Mouse (Mus musculus) forebrain, postnatal 0 days (tissue): Measurements from ENCODE around the gene Cd47. TPM values are rescaled to one million over a fixed set of nuclear protein-coding genes. Genes with fewer than 3 reads are reported as not detected.
A peak's percentile ranks its signal among the peaks of the same experiment; 100 is the strongest.
"Not testable (repeated sequence)": the region's sequence is repeated elsewhere in the genome, so short reads cannot be mapped to it uniquely, and the experiment has no call there.

ENCODE experiments used
- ATAC-seq: fragments of 200-750 bp; cut with Nextera tagmentation; 2 replicates; pipeline ENCODE4 v1.8.0; 2017; ENCODE audit warnings: mild to moderate bottlenecking, moderate library complexity
- DNase-seq: peaks from one replicate; pipeline ENCODE4 v3.0.0-alpha.2; 2015
- H3K27ac ChIP-seq: fragments of 300-500 bp; sonication (generic); 2 replicates; pipeline ENCODE4 v1.5.1; 2014; ENCODE audit warnings: low read depth, mild to moderate bottlenecking, antibody characterized with exemption, low read length, moderate library complexity, mixed read lengths
- H3K27me3 ChIP-seq: fragments of 300-500 bp; sonication (generic); 2 replicates; pipeline ENCODE4 v1.6.1; 2014; ENCODE audit warnings: mild to moderate bottlenecking, low read length, mixed read lengths; ENCODE audit not compliant: insufficient read depth
- H3K36me3 ChIP-seq: fragments of 300-500 bp; sonication (generic); 2 replicates; pipeline ENCODE4 v1.6.1; 2014; ENCODE audit warnings: mild to moderate bottlenecking, moderate library complexity; ENCODE audit not compliant: insufficient read depth
- H3K4me1 ChIP-seq: fragments of 300-500 bp; sonication (generic); 2 replicates; pipeline ENCODE4 v1.6.1; 2014; ENCODE audit warnings: antibody characterized with exemption; ENCODE audit not compliant: insufficient read depth
- H3K4me2 ChIP-seq: fragments of 300-500 bp; sonication (generic); 2 replicates; pipeline ENCODE4 v1.6.1; 2014; ENCODE audit warnings: low read depth, mild to moderate bottlenecking, moderate library complexity
- H3K4me3 ChIP-seq: fragments of 300-500 bp; sonication (generic); 2 replicates; pipeline ENCODE4 v1.5.1; 2014; ENCODE audit warnings: low read depth, low read length, mixed read lengths
- H3K9ac ChIP-seq: fragments of 300-500 bp; sonication (generic); 2 replicates; pipeline ENCODE4 v1.6.1; 2014; ENCODE audit warnings: mild to moderate bottlenecking
- H3K9me3 ChIP-seq: fragments of 300-500 bp; sonication (generic); 2 replicates; pipeline ENCODE4 v1.6.1; 2016; ENCODE audit warnings: low read length
- CTCF ChIP-seq: sonication (generic); IDR thresholded peaks from 2 replicates; pipeline ENCODE4 v1.5.1; 2016; ENCODE audit warnings: antibody characterized with exemption, control low read depth, low read depth
- WGBS: fragments of 180-500 bp; shearing (Covaris S2); extraction: QIAGEN DNeasy Blood & Tissue Kit; methylation state at CpG from one replicate; pipeline ENCODE4 v1.1.7; 2014; 5-methylcytosine and 5-hydroxymethylcytosine counted together
- polyA plus RNA-seq: library from polyadenylated mRNA; unstranded; fragments of >200 nt; fragmentation: Nextera tagmentation; extraction: Ambion mirVana; gene quantifications from 2 replicates; pipeline ENCODE4 v1.2.1, GENCODE M21; 2015
- total RNA-seq: library from RNA; depleted of rRNA; stranded (reverse); fragments of >200 nt; gene quantifications from 2 replicates; pipeline ENCODE4 v1.2.3, GENCODE M21; 2014

Cd47 gene
- total and polyA plus RNA-seq, 2 experiments from 2014 or later = 47.3 to 210 TPM

DNA sequence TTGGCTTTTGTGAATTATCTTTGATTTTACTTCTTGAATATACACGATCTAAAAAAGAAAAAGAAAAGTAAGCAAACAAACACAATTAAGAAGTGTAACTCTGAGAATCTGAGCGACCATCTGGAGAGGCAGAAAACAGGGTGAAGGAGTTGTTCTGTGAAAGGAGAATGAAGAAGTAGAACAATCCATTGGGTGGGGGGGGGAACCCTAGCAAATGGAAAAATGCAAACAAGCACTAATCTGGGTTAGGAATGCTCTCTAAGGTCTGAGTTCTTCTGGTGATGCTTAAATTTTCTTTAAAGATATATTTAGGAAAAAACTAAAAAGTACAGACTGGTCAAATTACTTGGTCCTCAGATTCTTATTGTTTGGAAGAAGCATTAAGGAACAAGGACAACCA lies 11.6 kb downstream of the Cd47 start:
- 68% methylated on average over 2 of the region's 2 CpGs for WGBS
- ATAC-seq (no peak), DNase-seq (no peak)
- Histone ChIP-seq H3K9me3 (no peaks in the 10 kb centered on the region), H3K36me3 (no peaks in the 10 kb centered on the region), H3K27me3 (no peaks in the 10 kb centered on the region), H3K4me3 (no peak overlapping the region), H3K9ac (no peak overlapping the region), H3K4me1 (no peaks in the 10 kb centered on the region), H3K4me2 (no peak overlapping the region), H3K27ac (no peak overlapping the region)
- no peak for TF ChIP-seq CTCF

DNA sequence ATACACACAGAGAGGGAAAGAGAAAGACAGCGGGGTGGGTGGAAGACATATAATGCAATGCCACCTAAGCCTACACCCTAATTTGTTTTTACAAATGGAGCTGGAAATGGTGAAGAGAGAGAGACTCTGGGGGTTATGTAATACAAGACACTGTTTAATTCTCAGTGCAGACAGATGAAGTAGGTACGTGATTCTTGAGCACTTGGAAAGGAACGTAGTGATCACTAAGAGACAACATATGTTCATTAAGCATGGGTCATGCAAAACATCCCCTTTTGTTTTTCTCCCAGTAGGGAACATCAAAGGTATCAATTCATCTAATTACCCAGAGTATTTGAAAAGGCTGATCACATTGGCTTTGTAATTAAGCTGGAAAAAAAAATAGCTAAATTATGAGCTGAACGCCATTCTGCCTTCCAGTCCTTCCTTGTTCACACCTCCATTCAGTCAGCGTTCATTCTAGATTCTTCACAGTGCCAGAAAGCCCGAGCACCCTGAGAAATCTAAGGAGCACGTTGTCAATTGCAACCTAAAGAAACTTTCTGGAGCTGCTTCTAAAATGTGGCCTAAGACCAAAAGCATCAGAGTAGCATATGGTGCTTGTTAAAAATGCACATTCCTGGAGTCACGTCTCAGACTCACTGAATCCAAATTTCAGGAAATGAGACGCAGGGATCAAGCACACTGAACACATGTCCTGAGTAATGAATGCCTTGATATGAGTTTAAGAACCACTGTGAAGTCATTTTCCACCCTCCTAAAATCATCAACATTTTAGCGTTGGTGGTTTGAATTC lies 12.7 kb downstream of the Cd47 start:
- Histone ChIP-seq H3K4me2 (no peak overlapping the region), H3K36me3 (no peaks in the 10 kb centered on the region), H3K9me3 (no peaks in the 10 kb centered on the region), H3K27ac (no peak overlapping the region), H3K9ac (no peak overlapping the region), H3K27me3 (no peaks in the 10 kb centered on the region), H3K4me3 (no peak overlapping the region), H3K4me1 (no peaks in the 10 kb centered on the region)
- DNase-seq (peak; percentile 17), ATAC-seq (peak; percentile 29; the same call in 1 of the 2 replicates)
- whole genome bisulfite sequencing = 45% methylated on average over 10 of the region's 10 CpGs
- TF ChIP-seq CTCF = no peak

- no peaks in the 10 kb centered on the region for H3K9me3 ChIP-seq
- WGBS = 81% methylated on average over 4 of the region's 4 CpGs
- TF ChIP-seq CTCF = no peak
These were observed 14.1 kb downstream of the Cd47 start for GRCm38 (mm10) chr16:49814419-49814818.

GRCm38 (mm10) chr16:49816889-49817288 lies 16.6 kb downstream of the Cd47 start:
- no peaks in the 10 kb centered on the region for H3K36me3 ChIP-seq
- no peak overlapping the region for H3K27ac ChIP-seq
- H3K9ac ChIP-seq = no peak overlapping the region
- no peaks in the 10 kb centered on the region for H3K27me3 ChIP-seq
- TF ChIP-seq CTCF = no peak
- no peaks in the 10 kb centered on the region for H3K4me1 ChIP-seq
- H3K9me3 ChIP-seq = no peaks in the 10 kb centered on the region
- no peak overlapping the region for H3K4me3 ChIP-seq
- H3K4me2 ChIP-seq = no peak overlapping the region
- ATAC-seq (no peak), DNase-seq (no peak)
- whole genome bisulfite sequencing = 88% methylated on average over 3 of the region's 3 CpGs

More at GRCm38 (mm10) chr16:49814419-49814818, 14.1 kb downstream of the Cd47 start:
- H3K4me1 ChIP-seq = no peaks in the 10 kb centered on the region
- H3K4me3 ChIP-seq = no peak overlapping the region
- ATAC-seq = no peak
- no peak overlapping the region for H3K4me2 ChIP-seq
- no peaks in the 10 kb centered on the region for H3K36me3 ChIP-seq
- no peak for DNase-seq
- H3K9ac ChIP-seq = no peak overlapping the region
- no peaks in the 10 kb centered on the region for H3K27me3 ChIP-seq
- no peak overlapping the region for H3K27ac ChIP-seq

- WGBS = 89% methylated on average over 5 of the region's 5 CpGs
- no peaks in the 10 kb centered on the region for H3K27me3 ChIP-seq
- no peaks in the 10 kb centered on the region for H3K9me3 ChIP-seq
- no peaks in the 10 kb centered on the region for H3K36me3 ChIP-seq
- H3K9ac ChIP-seq = no peak overlapping the region
- DNase-seq = no peak
- no peak overlapping the region for H3K4me3 ChIP-seq
- H3K27ac ChIP-seq = no peak overlapping the region
- no peak for ATAC-seq
- H3K4me2 ChIP-seq = no peak overlapping the region
- no peak for TF ChIP-seq CTCF
- H3K4me1 ChIP-seq = no peaks in the 10 kb centered on the region
These were observed 17.8 kb downstream of the Cd47 start for GRCm38 (mm10) chr16:49818146-49818545.

- Histone ChIP-seq H3K9me3 (no peaks in the 10 kb centered on the region), H3K4me1 (no peaks in the 10 kb centered on the region), H3K27ac (no peak overlapping the region), H3K36me3 (no peaks in the 10 kb centered on the region), H3K27me3 (no peaks in the 10 kb centered on the region), H3K4me2 (no peak overlapping the region), H3K9ac (no peak overlapping the region), H3K4me3 (no peak overlapping the region)
- no peak for ATAC-seq
- 86% methylated on average over 6 of the region's 6 CpGs for WGBS
- TF ChIP-seq CTCF = no peak
- no peak for DNase-seq
These were observed 18.3 kb downstream of the Cd47 start for GRCm38 (mm10) chr16:49818627-49819026.

GRCm38 (mm10) chr16:49819494-49819893 lies 19.2 kb downstream of the Cd47 start:
- Histone ChIP-seq H3K9ac (no peak overlapping the region), H3K9me3 (no peaks in the 10 kb centered on the region), H3K36me3 (no peaks in the 10 kb centered on the region), H3K4me1 (no peaks in the 10 kb centered on the region), H3K4me3 (no peak overlapping the region), H3K27ac (no peak overlapping the region), H3K4me2 (no peak overlapping the region), H3K27me3 (no peaks in the 10 kb centered on the region)
- DNase-seq (no peak), ATAC-seq (no peak)
- no peak for TF ChIP-seq CTCF
- 83% methylated on average over 3 of the region's 3 CpGs for WGBS

- WGBS = 71% methylated on average over 3 of the region's 3 CpGs
These were observed 30.6 kb downstream of the Cd47 start for GRCm38 (mm10) chr16:49830911-49831310.

More at GRCm38 (mm10) chr16:49830911-49831310, 30.6 kb downstream of the Cd47 start:
- H3K36me3 ChIP-seq, H3K4me1 ChIP-seq, H3K9ac ChIP-seq, H3K9me3 ChIP-seq, H3K4me2 ChIP-seq, DNase-seq, H3K27me3 ChIP-seq, H3K27ac ChIP-seq, ATAC-seq, H3K4me3 ChIP-seq: not testable (repeated sequence)
